Mouse (Mus musculus): ENCODE data around the gene Letm1. TPM values are rescaled to one million over a fixed set of nuclear protein-coding genes. Genes with fewer than 3 reads are reported as not detected.
A peak's percentile ranks its signal among the peaks of the same experiment; 100 is the strongest.

Gene Letm1
- polyA plus RNA-seq, 1 experiment: 10.9 TPM

DNA sequence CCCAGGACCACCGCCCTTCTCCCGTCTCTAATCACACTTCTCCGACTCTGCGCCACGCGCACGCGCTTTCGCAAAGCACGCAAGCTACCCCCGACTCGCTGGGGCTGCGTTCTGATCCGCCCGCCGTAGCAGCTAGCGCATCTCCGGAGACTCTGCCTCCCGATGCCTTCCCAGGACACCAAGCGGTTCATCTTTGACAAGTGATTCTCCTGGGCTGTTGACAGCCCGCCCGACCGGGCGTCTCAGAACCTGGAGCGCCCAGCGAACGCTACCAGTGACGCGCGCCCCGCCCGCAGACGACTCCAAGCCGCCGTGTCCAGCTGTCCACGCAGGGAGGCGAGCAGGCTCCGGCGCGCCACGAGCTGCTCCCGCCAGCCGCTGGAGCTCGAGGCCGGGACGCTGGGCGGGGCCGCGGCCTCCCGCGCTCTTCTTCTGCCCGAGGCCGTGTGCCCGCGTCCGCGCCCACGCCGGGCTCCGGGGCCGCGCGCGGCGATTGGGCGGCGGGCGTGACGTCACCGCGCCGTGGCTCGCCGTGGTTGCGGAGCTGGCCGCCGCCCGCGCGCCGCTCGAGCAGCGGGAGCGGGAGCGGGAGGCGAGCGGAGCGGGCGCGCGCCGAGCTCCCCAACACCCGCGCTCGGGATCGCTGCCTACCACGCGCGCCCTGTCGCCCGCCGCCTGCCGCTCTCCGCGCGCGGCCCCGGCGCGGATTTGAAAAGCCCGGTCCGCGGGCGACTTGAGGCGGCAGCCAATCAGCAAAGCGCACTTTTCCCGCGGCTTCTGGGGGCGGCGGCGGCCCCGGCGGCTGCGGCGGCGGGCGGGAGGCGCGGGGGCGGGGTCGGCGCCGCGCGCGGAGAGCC is 37.5 kb upstream of the Letm1 start, which contains the start of gene Nsd2:
Nsd2 (plus strand) TSS at position 850 of the 857 bp plus-strand sequence.
- peak within 1 kb of the TSS; percentile 91 for H3K27ac ChIP-seq (ENCODE audit: control insufficient read depth, insufficient read depth, low read depth, low read length, poor library complexity)
- peaks cover 1% of the 10 kb centered on the region; the same call in 1 of the 2 replicates for H3K4me1 ChIP-seq (ENCODE audit: control insufficient read depth, insufficient read depth, low read length)
- TF ChIP-seq POLR2A (IDR thresholded peaks at IDR 0.05; ENCODE audit: borderline replicate concordance, control insufficient read depth, low read depth, low read length) (peak; percentile 46; the same call in 1 of the 2 replicates), CTCF (IDR thresholded peaks at IDR 0.05; ENCODE audit: control insufficient read depth, insufficient read depth, low read length) (no peak)
- peak within 1 kb of the TSS; percentile 90 for H3K4me3 ChIP-seq (replicated peaks; ENCODE audit: control insufficient read depth, low read depth, low read length)
- WGBS: 3% methylated on average over 135 of the region's 136 CpGs

DNA sequence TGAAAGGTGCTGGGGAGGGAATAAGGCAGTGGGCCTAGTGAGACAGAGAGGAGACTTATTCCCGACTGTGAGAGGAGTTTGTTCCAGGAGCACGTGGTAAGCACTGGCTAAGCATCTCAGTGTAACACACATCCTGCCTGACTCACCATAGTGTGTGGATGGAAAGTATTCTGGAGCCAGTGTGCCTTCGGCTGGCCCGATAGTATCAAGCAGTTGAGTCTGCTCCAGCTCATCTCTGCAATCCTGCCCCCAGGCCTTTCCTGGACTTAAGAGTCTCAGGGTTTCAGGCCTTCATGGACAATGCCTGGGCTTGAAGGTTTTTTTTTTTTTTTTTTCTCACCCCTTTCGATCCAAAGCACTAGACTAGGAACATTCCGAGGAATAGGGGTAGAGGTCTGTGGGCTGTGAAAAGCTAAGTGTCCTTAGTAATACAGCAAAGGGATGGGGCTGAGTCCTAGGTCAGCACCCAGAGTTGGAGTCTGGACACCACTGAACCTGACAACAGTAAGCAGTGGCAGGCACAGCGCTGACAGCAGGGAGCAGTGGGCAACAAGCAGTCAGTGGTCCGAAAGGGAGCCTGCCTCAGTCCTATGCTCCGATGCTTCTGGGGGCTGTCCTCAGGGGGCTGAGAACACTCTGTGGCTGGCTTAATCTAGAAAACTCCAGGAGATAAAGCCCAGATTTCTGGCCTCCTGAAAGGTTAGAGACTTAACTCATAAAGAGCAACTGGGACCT is 36.7 kb upstream of the Letm1 start:
- no peak for TF ChIP-seq POLR2A (IDR thresholded peaks at IDR 0.05; ENCODE audit: borderline replicate concordance, control insufficient read depth, low read depth, low read length)
- no peak for TF ChIP-seq CTCF (IDR thresholded peaks at IDR 0.05; ENCODE audit: control insufficient read depth, insufficient read depth, low read length)
- H3K27ac ChIP-seq (ENCODE audit: control insufficient read depth, insufficient read depth, low read depth, low read length, poor library complexity): peak overlapping the region; percentile 91; the same call in 1 of the 2 replicates
- peak overlapping the region; percentile 85 for H3K4me3 ChIP-seq (replicated peaks; ENCODE audit: control insufficient read depth, low read depth, low read length)
- peaks cover 1% of the 10 kb centered on the region; the same call in 1 of the 2 replicates for H3K4me1 ChIP-seq (ENCODE audit: control insufficient read depth, insufficient read depth, low read length)
- WGBS: 22% methylated on average over 9 of the region's 9 CpGs

DNA sequence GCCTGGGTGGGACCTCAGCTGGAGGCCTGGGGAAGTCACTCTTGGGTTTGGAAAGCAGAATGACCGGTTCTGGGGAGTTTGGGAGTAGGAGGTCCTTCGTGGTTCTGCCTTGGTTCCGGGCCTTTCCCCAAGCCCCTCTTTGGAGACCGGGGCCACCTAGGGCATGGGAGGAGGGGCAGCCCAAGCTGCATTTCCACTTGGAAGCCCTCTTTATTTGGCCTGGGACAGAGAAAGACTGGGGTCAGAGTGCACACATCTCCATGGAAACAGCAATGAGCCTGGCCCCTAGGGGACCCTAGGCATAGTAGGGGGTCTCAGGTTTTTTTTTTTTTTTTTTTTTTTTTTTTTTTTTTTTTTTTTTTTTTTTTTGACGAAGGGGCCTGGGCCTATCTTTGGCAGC is 35.5 kb upstream of the Letm1 start:
- H3K4me1 ChIP-seq (ENCODE audit: control insufficient read depth, insufficient read depth, low read length): peaks cover 1% of the 10 kb centered on the region; the same call in 1 of the 2 replicates
- no peak overlapping the region for H3K27ac ChIP-seq (ENCODE audit: control insufficient read depth, insufficient read depth, low read depth, low read length, poor library complexity)
- TF ChIP-seq CTCF (IDR thresholded peaks at IDR 0.05; ENCODE audit: control insufficient read depth, insufficient read depth, low read length) (no peak), POLR2A (IDR thresholded peaks at IDR 0.05; ENCODE audit: borderline replicate concordance, control insufficient read depth, low read depth, low read length) (no peak)
- H3K4me3 ChIP-seq (replicated peaks; ENCODE audit: control insufficient read depth, low read depth, low read length): no peak overlapping the region
- WGBS: 78% methylated on average over 5 of the region's 5 CpGs

- no peak overlapping the region for H3K4me3 ChIP-seq (replicated peaks; ENCODE audit: control insufficient read depth, low read depth, low read length)
- no peak for TF ChIP-seq CTCF (IDR thresholded peaks at IDR 0.05; ENCODE audit: control insufficient read depth, insufficient read depth, low read length)
- no peak for TF ChIP-seq POLR2A (IDR thresholded peaks at IDR 0.05; ENCODE audit: borderline replicate concordance, control insufficient read depth, low read depth, low read length)
- no peak overlapping the region for H3K27ac ChIP-seq (ENCODE audit: control insufficient read depth, insufficient read depth, low read depth, low read length, poor library complexity)
- H3K4me1 ChIP-seq (ENCODE audit: control insufficient read depth, insufficient read depth, low read length): peaks cover 1% of the 10 kb centered on the region; the same call in 1 of the 2 replicates
- 74% methylated on average over 6 of the region's 6 CpGs for WGBS
Measured at GRCm38 (mm10) chr5:33816008-33816725, 33.5 kb upstream of the Letm1 start.

DNA sequence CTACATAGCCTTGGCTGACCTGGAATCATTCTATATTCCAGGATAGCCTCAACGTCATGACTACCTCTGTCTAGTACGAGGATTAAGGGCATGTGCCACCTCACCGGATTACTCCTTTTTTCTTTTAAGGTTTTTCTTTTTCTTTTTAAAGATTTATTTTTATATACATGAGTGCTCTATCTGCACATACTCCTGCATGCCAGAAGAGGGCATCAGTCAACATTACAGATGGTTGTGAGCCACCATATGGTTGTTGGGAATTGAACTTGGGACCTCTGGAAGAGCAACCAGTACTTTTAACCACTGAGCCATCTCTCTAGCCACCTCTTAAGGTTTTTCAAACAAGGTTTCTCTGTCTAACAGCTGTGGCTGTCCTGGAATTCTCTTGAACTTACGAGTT is 28.9 kb upstream of the Letm1 start:
- Histone ChIP-seq H3K27ac (ENCODE audit: control insufficient read depth, insufficient read depth, low read depth, low read length, poor library complexity) (no peak overlapping the region), H3K4me3 (replicated peaks; ENCODE audit: control insufficient read depth, low read depth, low read length) (no peak overlapping the region), H3K4me1 (ENCODE audit: control insufficient read depth, insufficient read depth, low read length) (no peaks in the 10 kb centered on the region)
- TF ChIP-seq POLR2A (IDR thresholded peaks at IDR 0.05; ENCODE audit: borderline replicate concordance, control insufficient read depth, low read depth, low read length) (no peak), CTCF (IDR thresholded peaks at IDR 0.05; ENCODE audit: control insufficient read depth, insufficient read depth, low read length) (no peak)
- 82% methylated on average over 4 of the region's 4 CpGs for WGBS

DNA sequence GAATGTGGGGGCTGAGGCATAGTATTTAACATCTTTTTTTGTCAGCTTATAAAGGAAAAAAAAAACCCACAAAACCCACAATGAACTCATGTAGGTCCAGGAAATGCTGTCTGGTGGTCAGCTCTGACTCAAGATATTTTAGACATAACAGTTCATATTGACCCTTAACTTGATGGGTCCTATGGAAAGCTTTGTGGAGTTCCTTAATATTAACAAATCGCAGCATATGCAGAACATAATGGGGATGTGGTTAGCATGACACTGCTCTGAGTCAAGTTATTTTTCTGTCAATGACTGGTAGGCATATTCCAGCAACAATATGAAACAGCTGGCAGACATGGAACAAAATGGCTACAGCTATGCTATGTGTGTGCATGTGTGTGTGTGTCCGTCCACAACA is 20.7 kb upstream of the Letm1 start:
- 75% methylated on average over 2 of the region's 2 CpGs for WGBS
- TF ChIP-seq CTCF (IDR thresholded peaks at IDR 0.05; ENCODE audit: control insufficient read depth, insufficient read depth, low read length): no peak
- no peak for TF ChIP-seq POLR2A (IDR thresholded peaks at IDR 0.05; ENCODE audit: borderline replicate concordance, control insufficient read depth, low read depth, low read length)
- Histone ChIP-seq H3K4me3 (replicated peaks; ENCODE audit: control insufficient read depth, low read depth, low read length) (no peak overlapping the region), H3K4me1 (ENCODE audit: control insufficient read depth, insufficient read depth, low read length) (no peaks in the 10 kb centered on the region), H3K27ac (ENCODE audit: control insufficient read depth, insufficient read depth, low read depth, low read length, poor library complexity) (no peak overlapping the region)

DNA sequence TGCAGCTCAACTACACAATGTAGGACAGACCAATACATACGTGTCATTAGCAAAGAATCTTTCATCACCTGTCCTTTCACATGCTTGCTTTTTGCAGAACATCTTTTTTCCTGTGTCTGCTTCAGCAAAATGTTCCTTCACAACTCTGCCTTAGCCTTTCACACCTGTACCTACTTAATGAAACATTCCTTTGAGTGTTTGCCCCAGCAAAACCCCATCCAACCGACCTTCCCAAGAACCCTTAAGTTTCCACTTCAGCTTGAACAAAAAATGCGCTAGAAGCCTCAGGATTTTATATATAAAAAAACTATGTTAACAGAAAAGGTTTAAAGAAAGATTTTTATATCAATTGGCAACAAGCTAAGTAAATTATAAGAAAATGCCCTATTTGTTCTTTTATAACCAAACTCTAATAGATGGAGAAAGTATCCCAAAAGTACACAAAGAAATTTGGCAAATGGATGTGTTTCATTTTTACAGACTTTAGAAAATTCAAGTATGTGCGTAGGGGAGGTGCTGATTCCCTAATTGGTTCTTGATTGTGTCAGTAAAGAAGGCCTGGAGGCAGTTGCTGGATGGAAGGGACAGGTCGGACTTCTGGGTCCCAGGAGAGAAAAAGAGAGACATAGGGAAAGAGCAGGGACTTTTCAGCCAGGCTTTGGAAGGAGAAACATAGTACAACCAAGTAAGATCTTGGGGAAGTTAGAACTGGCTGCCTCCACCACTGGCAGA is 9.5 kb upstream of the Letm1 start:
- TF ChIP-seq CTCF (IDR thresholded peaks at IDR 0.05; ENCODE audit: control insufficient read depth, insufficient read depth, low read length) (no peak), POLR2A (IDR thresholded peaks at IDR 0.05; ENCODE audit: borderline replicate concordance, control insufficient read depth, low read depth, low read length) (no peak)
- Histone ChIP-seq H3K4me3 (replicated peaks; ENCODE audit: control insufficient read depth, low read depth, low read length) (no peak overlapping the region), H3K27ac (ENCODE audit: control insufficient read depth, insufficient read depth, low read depth, low read length, poor library complexity) (no peak overlapping the region), H3K4me1 (ENCODE audit: control insufficient read depth, insufficient read depth, low read length) (no peaks in the 10 kb centered on the region)
- WGBS: 75% methylated on average over 5 of the region's 5 CpGs

Data from bone marrow, adult 2 months (tissue).